Mouse (Mus musculus) liver, embryonic 13.5 days (tissue): Measurements from ENCODE around the gene Grm3. TPM values are rescaled to one million over a fixed set of nuclear protein-coding genes. Genes with fewer than 3 reads are reported as not detected.

Experiments used
- ATAC-seq: fragments of 200-750 bp; cut with Nextera tagmentation; 2 replicates; pipeline ENCODE4 v1.8.0; 2017; ENCODE audit warnings: low read depth, mild to moderate bottlenecking, moderate number of reproducible peaks, moderate library complexity
- DNase-seq: peaks from one replicate; pipeline ENCODE4 v3.0.0; 2022
- H3K27ac ChIP-seq: fragments of 300-500 bp; sonication (generic); 2 replicates; pipeline ENCODE4 v1.5.1; 2015; ENCODE audit warnings: moderate library complexity, mild to moderate bottlenecking, inconsistent platforms
- H3K27me3 ChIP-seq: fragments of 300-500 bp; sonication (generic); 2 replicates; pipeline ENCODE4 v1.6.1; 2015; ENCODE audit warnings: mild to moderate bottlenecking, inconsistent platforms
- H3K36me3 ChIP-seq: fragments of 300-500 bp; sonication (generic); 2 replicates; pipeline ENCODE4 v1.6.1; 2015; ENCODE audit warnings: mild to moderate bottlenecking, inconsistent platforms
- H3K4me1 ChIP-seq: fragments of 300-500 bp; sonication (generic); replicated peaks from 2 replicates; pipeline ENCODE4 v1.6.1; 2015; ENCODE audit warnings: inconsistent platforms
- H3K4me2 ChIP-seq: fragments of 300-500 bp; sonication (generic); 2 replicates; pipeline ENCODE4 v1.6.1; 2015; ENCODE audit warnings: inconsistent platforms, mild to moderate bottlenecking, moderate library complexity
- H3K4me3 ChIP-seq: fragments of 300-500 bp; sonication (generic); replicated peaks from 2 replicates; pipeline ENCODE4 v1.5.1; 2015; ENCODE audit warnings: mild to moderate bottlenecking, inconsistent platforms
- H3K9ac ChIP-seq: fragments of 300-500 bp; sonication (generic); 2 replicates; pipeline ENCODE4 v1.6.1; 2015; ENCODE audit warnings: mild to moderate bottlenecking, inconsistent platforms
- H3K9me3 ChIP-seq: fragments of 300-500 bp; sonication (generic); replicated peaks from 2 replicates; pipeline ENCODE4 v1.6.1; 2016; ENCODE audit warnings: inconsistent platforms
- WGBS: fragments of 180-500 bp; shearing (Covaris S2); methylation state at CpG from one replicate; pipeline ENCODE4 v1.1.7; 2015; ENCODE audit not compliant: insufficient replicate concordance; 5-methylcytosine and 5-hydroxymethylcytosine counted together
- polyA plus RNA-seq: library from polyadenylated mRNA; unstranded; fragments of >200 nt; fragmentation: Nextera tagmentation; extraction: Ambion mirVana; gene quantifications from 2 replicates; pipeline ENCODE4 v1.2.1, GENCODE M21; 2015

Gene Grm3
- 0.09 TPM in 1 of 2 replicates, not detected in the other for polyA plus RNA-seq

- no peaks in the 10 kb centered on the region for H3K36me3 ChIP-seq
- ATAC-seq = no peak
- H3K27me3 ChIP-seq = peaks cover 20% of the 10 kb centered on the region
- H3K4me1 ChIP-seq = no peaks in the 10 kb centered on the region
- no peak within 1 kb of the TSS for H3K9ac ChIP-seq
- no peak within 1 kb of the TSS for H3K27ac ChIP-seq
- DNase-seq = no peak
- H3K9me3 ChIP-seq = no peaks in the 10 kb centered on the region
- H3K4me3 ChIP-seq = no peak within 1 kb of the TSS
- peak within 1 kb of the TSS; percentile 25 for H3K4me2 ChIP-seq
- 2% methylated on average over 24 of the region's 25 CpGs for WGBS
Observed at GRCm38 (mm10) chr5:9724956-9725600, at the start of gene Grm3. Gene Grm3 (minus strand): TSS chr5:9725170.

- Histone ChIP-seq H3K4me1 (no peaks in the 10 kb centered on the region), H3K9ac (no peak overlapping the region)
- WGBS = 46% methylated on average over 2 of the region's 2 CpGs
Observed at GRCm38 (mm10) chr5:9755751-9756150, 30.8 kb upstream of the Grm3 start.

GRCm38 (mm10) chr5:9748184-9748583 is 23.2 kb upstream of the Grm3 start:
- whole genome bisulfite sequencing = 63% methylated on average over 5 of the region's 5 CpGs
- Histone ChIP-seq H3K36me3 (no peaks in the 10 kb centered on the region), H3K4me2 (no peak overlapping the region), H3K9me3 (no peaks in the 10 kb centered on the region), H3K27ac (no peak overlapping the region), H3K9ac (no peak overlapping the region), H3K4me1 (no peaks in the 10 kb centered on the region), H3K27me3 (no peaks in the 10 kb centered on the region), H3K4me3 (no peak overlapping the region)
- ATAC-seq (no peak), DNase-seq (no peak)

More at GRCm38 (mm10) chr5:9755751-9756150, 30.8 kb upstream of the Grm3 start:
- ATAC-seq (no peak), DNase-seq (no peak)
- Histone ChIP-seq H3K4me3 (no peak overlapping the region), H3K9me3 (no peaks in the 10 kb centered on the region), H3K36me3 (no peaks in the 10 kb centered on the region), H3K27ac (no peak overlapping the region), H3K27me3 (no peaks in the 10 kb centered on the region), H3K4me2 (no peak overlapping the region)

- no peak overlapping the region for H3K27ac ChIP-seq
- H3K27me3 ChIP-seq = no peaks in the 10 kb centered on the region
- H3K4me1 ChIP-seq = no peaks in the 10 kb centered on the region
- WGBS = 63% methylated on average over 5 of the region's 5 CpGs
- DNase-seq = no peak
- no peak overlapping the region for H3K4me2 ChIP-seq
- H3K36me3 ChIP-seq = no peaks in the 10 kb centered on the region
- no peaks in the 10 kb centered on the region for H3K9me3 ChIP-seq
- no peak overlapping the region for H3K9ac ChIP-seq
- ATAC-seq = no peak
- H3K4me3 ChIP-seq = no peak overlapping the region
Observed at GRCm38 (mm10) chr5:9744120-9744519, 19.1 kb upstream of the Grm3 start.

- Histone ChIP-seq H3K9ac (no peak overlapping the region), H3K4me3 (no peak overlapping the region), H3K36me3 (no peaks in the 10 kb centered on the region), H3K4me1 (no peaks in the 10 kb centered on the region), H3K27ac (no peak overlapping the region), H3K9me3 (no peaks in the 10 kb centered on the region), H3K4me2 (peak overlapping the region; percentile 25), H3K27me3 (peaks cover 20% of the 10 kb centered on the region)
- ATAC-seq (no peak), DNase-seq (no peak)
- 2% methylated on average over 22 of the region's 22 CpGs for WGBS
Observed at GRCm38 (mm10) chr5:9725601-9726268, 765 bp upstream of the Grm3 start.

- H3K36me3 ChIP-seq = no peaks in the 10 kb centered on the region
- H3K9ac ChIP-seq = no peak overlapping the region
- no peak for ATAC-seq
- no peak for DNase-seq
- H3K4me2 ChIP-seq = 0 out of 2 replicates have a peak overlapping the region, but pooled peaks have one; percentile 25
- no peak overlapping the region for H3K4me3 ChIP-seq
- peaks cover 20% of the 10 kb centered on the region for H3K27me3 ChIP-seq
- H3K9me3 ChIP-seq = no peaks in the 10 kb centered on the region
- WGBS = 8% methylated on average over 13 of the region's 13 CpGs
- H3K27ac ChIP-seq = no peak overlapping the region
- H3K4me1 ChIP-seq = no peaks in the 10 kb centered on the region
Observed at GRCm38 (mm10) chr5:9724287-9724955, 549 bp downstream of the Grm3 start.

GRCm38 (mm10) chr5:9721136-9721535 is 3.8 kb downstream of the Grm3 start:
- H3K4me2 ChIP-seq = no peak overlapping the region

GRCm38 (mm10) chr5:9716295-9716694 is 8.7 kb downstream of the Grm3 start:
- H3K27me3 ChIP-seq = no peaks in the 10 kb centered on the region
- WGBS = 54% methylated on average over 5 of the region's 5 CpGs
- no peak overlapping the region for H3K4me3 ChIP-seq
- H3K27ac ChIP-seq = no peak overlapping the region
- ATAC-seq = no peak
- H3K36me3 ChIP-seq = no peaks in the 10 kb centered on the region
- H3K9ac ChIP-seq = no peak overlapping the region
- no peaks in the 10 kb centered on the region for H3K4me1 ChIP-seq
- no peaks in the 10 kb centered on the region for H3K9me3 ChIP-seq
- no peak overlapping the region for H3K4me2 ChIP-seq
- no peak for DNase-seq

More at GRCm38 (mm10) chr5:9721136-9721535, 3.8 kb downstream of the Grm3 start:
- Histone ChIP-seq H3K4me1 (no peaks in the 10 kb centered on the region), H3K9me3 (no peaks in the 10 kb centered on the region), H3K36me3 (no peaks in the 10 kb centered on the region), H3K27ac (no peak overlapping the region), H3K4me3 (no peak overlapping the region), H3K9ac (no peak overlapping the region), H3K27me3 (peaks cover 19% of the 10 kb centered on the region)
- ATAC-seq (no peak), DNase-seq (no peak)

- Histone ChIP-seq H3K9me3 (no peaks in the 10 kb centered on the region), H3K4me2 (no peak overlapping the region), H3K27me3 (no peaks in the 10 kb centered on the region), H3K4me1 (no peaks in the 10 kb centered on the region), H3K27ac (no peak overlapping the region), H3K4me3 (no peak overlapping the region), H3K36me3 (no peaks in the 10 kb centered on the region), H3K9ac (no peak overlapping the region)
- WGBS = 65% methylated on average over 1 of the region's 1 CpGs
- ATAC-seq = no peak
- DNase-seq = no peak
Observed at GRCm38 (mm10) chr5:9707096-9707495, 17.9 kb downstream of the Grm3 start.

- Histone ChIP-seq H3K9ac (no peak overlapping the region), H3K27ac (no peak overlapping the region), H3K36me3 (no peaks in the 10 kb centered on the region), H3K4me2 (no peak overlapping the region), H3K27me3 (no peaks in the 10 kb centered on the region), H3K4me1 (no peaks in the 10 kb centered on the region), H3K9me3 (no peaks in the 10 kb centered on the region), H3K4me3 (no peak overlapping the region)
- ATAC-seq = no peak
- WGBS = 42% methylated on average over 3 of the region's 3 CpGs
- DNase-seq = no peak
Observed at GRCm38 (mm10) chr5:9703385-9704009, 21.5 kb downstream of the Grm3 start.

GRCm38 (mm10) chr5:9702656-9703384 is 22.1 kb downstream of the Grm3 start:
- no peak overlapping the region for H3K4me2 ChIP-seq
- H3K4me1 ChIP-seq = no peaks in the 10 kb centered on the region
- H3K9ac ChIP-seq = no peak overlapping the region
- H3K4me3 ChIP-seq = no peak overlapping the region
- WGBS = 9% methylated on average over 3 of the region's 3 CpGs
- H3K27me3 ChIP-seq = no peaks in the 10 kb centered on the region
- H3K27ac ChIP-seq = no peak overlapping the region
- H3K36me3 ChIP-seq = no peaks in the 10 kb centered on the region
- no peaks in the 10 kb centered on the region for H3K9me3 ChIP-seq
- no peak for ATAC-seq
- no peak for DNase-seq
